Mouse (Mus musculus): ENCODE measurements around the gene Tspyl4.
"Not testable (repeated sequence)": the region's sequence is repeated elsewhere in the genome, so short reads cannot be mapped to it uniquely, and the experiment has no call there.

Gene Tspyl4

GRCm38 (mm10) chr10:34297299-34297979, at the start of gene Tspyl4:
Gene Tspyl4 (plus strand): TSS chr10:34297442.
- DNase-seq, result peak; percentile 95

DNA sequence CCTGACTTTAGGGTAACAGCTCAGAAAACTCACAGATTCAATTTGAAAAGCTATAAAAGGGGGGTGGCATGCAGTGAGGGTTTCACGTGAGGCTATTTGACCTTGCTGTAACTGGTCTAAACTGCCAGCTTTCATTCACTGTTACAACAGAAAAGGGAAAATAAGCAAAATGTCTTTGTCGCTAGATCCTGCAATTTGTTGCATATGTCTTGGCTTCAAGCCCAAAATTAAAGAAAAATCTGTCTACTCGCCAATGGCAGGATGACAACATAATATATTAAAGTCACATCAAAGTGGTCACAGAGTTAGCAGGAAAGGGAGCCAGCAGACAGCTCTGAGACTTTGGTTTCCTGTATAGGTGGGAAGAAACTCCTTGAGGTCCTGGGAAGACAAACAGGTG, 49.5 kb upstream of the Tspyl4 start:
- DNase-seq, result no peak

DNA sequence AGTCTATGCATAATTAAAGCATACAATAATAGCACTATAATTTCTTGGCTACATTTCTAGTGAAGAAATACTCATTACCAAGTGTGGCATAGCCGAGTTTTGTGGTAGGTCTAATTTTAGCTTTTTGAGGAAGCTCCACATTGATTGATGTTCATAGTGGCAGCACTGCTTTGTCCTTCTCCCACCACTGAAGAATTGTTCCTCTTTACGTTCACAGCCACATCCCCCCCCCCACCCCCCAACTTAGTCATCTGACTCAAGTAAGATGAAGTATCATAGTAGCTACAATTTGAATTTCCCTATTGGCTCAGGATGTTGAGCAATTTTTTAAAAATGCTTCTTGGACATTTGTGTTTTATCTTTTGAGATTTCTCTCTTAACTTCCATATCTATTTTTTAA, 47.6 kb upstream of the Tspyl4 start:
- DNase-seq, result no peak

DNA sequence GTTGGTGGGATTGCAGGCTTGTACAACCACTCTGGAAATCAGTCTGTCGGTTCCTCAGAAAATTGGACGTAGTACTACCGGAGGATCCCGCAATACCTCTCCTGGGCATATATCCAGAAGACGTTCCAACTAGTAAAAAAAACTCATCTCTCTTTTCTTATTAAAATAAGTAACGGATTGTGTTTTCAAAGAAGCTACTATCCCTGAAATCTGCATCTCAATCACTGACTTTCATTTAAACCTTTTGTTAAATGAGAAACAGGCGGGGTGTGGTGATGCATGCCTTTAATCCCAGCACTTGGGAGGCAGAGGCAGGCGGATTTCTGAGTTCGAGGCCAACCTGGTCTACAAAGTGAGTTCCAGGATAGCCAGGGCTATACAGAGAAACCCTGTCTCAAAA, 44.4 kb upstream of the Tspyl4 start:
- DNase-seq, result not testable (repeated sequence)

GRCm38 (mm10) chr10:34265106-34265505, 32.1 kb upstream of the Tspyl4 start:
- no peak for DNase-seq

DNA sequence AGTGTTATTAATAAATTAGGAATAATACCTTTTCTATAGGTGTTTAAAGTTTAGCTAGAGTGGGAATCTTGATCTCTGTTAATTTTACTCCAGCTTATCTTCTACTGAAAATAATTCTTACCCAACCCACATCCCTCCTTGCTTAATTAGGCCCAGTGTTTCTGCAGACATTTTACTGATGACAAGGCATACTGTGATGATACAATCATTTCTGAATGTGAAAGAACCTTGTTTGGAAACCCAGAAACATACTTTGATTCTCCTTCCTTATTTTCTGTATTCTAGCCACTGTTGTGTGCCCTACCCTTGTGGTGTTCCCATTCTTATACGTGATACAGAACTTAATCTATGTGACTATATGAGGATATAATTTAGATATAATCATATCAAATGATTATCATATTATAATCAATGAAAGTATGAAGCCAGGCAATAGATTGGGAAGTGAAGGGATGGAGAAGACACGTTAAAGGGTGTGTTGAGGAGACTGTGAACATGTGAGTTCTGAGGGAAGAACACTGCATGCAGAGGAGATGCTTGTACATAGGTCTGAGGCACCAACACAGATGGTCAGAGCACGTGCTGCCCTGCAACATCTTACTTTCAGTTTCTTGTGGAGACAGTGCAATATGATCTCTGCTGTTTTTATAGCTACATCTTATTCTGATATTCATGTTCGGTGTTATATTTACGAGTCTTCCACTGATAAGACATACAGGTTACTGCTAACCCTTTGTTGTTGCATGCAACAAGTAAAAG, 29.8 kb upstream of the Tspyl4 start:
- DNase-seq, result no peak

DNA sequence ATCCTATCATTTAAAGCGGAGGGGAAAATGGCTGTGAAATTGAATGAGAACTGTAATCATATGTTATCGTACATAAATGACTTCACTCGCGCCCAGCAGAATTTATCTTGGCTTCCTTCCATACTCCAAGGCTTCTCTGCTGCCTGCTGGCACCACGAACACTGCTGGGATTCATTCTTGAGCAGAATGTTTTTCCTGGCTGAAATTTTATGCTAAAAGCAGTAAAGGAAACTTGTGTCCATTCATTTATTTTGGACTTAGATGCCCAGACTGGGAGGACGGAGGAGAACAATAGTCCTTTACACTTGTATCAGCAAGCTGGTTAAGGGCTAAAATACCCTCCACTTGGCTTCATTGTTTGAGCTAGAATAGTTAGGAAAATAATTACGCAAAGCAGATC, 25.6 kb upstream of the Tspyl4 start:
- DNase-seq, result no peak

DNA sequence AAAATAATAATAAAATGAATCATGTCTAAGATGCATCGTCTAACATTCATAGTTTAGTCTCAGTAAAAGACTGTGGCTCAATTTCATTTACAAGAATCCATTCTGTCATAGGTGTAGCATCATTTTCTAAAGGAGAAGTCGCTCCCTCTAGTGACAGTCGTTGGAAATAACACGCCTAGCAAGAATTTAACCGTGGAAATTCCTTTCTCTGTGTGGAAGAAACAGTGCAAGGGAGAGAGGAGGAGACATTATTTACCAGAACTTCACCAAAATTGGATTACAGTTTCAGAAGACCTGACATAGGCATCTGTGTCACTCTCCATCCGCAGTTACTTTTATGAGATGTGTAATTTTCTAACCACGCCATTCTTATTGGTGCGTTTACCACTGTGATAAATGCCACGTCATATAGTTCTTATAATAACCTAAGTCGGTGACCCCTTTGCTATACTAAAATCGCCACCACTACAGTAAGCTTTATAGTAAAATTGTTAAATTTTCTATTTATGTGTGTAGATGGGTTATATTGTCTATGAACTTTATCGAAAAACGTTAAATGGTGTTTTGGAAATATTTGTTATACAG, 16.6 kb upstream of the Tspyl4 start:
- DNase-seq, result peak; percentile 42

DNA sequence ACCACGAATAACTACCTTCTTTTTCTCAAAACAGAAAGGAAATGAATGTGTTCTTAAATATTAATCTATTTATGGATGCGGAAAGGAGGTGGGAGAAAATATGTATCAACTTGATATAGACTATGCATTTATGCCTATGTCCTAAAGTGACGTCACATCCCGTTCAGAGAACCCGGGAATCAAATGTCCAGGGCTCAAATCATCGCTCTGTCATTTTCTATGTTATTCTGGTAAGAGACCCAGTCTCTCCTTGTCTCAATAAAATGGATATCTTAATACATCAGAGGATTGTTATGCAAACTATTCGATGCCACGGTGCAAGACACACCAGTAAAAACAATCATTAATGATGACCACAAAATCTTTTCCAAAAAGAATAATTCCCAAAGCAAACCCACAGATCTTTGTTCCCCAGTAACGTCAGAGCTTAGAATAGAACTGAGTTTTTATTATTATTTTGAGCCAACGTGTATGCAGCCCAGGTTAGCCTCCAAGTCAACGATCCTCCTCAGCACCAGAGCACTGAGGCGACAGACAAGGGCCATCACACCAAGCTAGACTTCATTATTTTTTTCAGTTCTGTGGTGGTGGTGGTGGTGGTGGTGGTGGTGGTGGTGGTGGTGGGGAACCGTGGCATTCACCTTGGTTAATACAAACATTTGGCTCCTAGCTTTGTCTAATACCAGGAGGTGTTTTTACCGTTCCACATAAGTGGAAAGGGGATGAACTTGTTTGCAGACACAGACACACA, 15.9 kb upstream of the Tspyl4 start:
- peak; percentile 23 for DNase-seq

DNA sequence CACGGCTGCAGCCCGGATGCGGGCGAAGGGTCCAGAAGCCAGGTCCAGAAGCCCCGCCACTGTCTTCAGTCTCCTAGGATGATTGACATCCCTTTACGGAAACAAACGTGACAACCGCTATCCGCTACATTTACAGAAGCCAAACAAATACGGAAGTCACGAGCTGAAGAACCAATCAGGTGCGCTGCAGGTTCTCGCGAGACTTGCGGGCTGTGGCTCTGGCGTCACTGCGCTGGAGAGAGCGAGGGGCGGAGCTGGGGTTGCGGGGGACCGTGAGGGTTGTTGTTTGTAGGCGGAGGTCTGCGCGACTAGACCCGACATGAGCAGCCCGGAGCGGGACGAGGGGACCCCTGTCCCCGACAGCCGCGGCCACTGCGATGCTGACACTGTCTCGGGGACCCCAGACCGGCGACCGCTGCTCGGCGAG, 15.3 kb upstream of the Tspyl4 start, which contains the start of gene Tspyl1:
Gene Tspyl1 (plus strand): TSS at position 229 of the 427 bp plus-strand sequence.
- peak; percentile 96 for DNase-seq

DNA sequence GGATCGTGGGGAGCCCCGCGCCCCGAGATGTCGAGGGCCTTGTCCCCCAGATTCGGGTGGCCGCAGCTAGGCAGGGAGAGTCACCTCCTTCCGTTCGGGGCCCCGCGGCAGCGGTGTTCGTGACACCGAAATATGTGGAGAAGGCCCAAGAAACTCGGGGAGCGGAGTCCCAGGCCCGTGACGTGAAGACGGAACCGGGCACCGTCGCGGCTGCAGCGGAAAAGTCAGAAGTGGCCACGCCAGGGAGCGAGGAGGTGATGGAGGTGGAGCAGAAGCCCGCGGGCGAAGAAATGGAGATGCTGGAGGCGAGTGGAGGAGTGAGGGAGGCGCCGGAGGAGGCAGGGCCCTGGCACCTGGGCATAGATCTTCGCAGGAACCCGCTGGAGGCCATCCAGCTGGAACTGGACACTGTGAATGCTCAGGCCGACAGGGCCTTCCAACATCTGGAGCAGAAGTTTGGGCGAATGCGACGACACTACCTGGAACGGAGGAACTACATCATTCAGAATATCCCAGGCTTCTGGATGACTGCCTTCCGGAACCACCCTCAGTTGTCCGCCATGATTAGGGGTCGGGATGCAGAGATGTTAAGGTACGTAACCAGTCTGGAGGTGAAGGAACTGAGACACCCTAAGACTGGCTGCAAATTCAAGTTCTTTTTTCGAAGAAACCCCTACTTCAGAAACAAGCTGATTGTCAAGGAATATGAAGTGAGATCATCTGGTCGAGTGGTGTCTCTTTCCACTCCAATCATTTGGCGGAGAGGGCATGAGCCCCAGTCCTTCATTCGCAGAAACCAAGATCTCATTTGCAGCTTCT, 14.6 kb upstream of the Tspyl4 start:
- DNase-seq, result peak; percentile 75

DNA sequence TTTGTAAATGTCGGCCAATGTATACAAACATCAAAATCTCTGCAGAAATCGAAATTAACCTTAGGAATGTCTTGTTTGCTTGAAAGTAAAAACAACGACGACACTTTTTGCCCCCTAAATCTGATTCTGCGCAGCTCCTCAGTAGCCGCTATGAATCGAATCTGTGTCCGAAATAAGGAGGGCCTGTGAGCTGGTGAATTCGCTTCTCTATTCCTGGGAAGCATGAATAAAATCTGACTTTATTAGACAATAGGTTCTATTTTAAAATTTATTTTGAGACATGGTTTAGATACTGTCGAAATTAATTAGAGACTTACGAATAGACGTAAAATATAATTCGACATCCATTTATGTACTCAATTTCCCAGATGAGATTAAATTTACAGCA, 337 bp upstream of the Tspyl4 start:
- DNase-seq, result no peak

DNA sequence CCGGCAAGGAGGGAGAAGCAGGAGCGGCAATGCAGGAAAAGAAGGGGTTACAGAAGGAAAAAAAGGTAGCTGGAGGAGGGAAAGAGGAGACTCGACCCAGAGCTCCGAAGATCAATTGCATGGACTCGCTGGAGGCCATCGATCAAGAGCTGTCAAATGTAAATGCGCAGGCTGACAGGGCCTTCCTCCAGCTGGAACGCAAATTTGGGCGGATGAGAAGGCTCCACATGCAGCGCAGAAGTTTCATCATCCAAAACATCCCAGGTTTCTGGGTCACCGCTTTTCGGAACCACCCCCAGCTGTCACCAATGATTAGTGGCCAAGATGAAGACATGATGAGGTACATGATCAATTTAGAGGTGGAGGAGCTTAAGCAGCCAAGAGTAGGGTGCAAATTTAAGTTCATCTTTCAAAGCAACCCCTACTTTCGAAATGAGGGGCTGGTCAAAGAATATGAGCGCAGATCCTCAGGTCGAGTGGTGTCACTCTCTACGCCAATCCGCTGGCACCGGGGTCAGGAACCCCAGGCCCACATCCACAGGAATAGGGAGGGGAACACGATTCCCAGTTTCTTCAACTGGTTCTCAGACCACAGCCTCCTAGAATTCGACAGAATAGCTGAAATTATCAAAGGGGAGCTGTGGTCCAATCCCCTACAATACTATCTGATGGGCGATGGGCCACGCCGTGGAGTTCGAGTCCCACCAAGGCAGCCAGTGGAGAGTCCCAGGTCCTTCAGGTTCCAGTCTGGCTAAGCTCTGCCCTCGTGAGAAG, 925 bp downstream of the Tspyl4 start:
- DNase-seq, result peak; percentile 58

DNA sequence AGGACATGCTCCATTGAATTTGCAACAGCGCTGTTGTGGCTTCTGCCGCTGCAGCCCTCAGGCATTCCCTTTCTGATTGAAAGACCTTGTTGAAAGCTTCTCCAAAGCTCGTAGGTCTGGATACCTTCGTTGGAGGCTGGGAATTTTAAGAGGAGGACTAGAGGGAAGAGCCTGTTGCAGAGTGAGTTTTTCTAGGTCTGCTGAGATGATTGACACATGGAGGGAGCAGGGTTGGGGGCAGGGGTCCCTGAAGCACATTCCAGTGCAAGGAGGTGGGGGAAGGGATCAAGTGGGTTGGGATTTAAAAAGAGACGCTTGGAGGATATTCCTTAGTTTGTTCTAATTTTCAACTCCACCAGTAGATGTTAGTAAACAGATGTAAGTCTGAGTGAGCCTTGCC, 3.1 kb downstream of the Tspyl4 start:
- no peak for DNase-seq

DNA sequence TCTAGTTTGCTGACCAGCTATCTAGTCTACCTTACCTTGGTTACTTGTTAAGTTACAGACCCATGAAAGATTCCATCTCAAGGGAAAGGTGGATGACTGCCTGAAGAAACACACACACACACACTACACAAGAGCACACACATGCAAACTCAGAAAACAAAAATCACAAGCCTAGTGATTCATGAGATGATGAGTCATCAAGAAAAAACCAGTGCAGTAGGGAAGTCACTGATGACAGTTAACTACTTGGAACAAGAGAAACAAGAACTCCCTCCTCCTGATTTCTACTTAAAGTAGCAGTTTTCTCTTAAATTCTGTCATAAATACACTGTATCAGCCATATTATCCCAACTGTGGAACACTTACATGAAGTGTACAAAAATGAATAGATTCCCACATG, 9.8 kb downstream of the Tspyl4 start:
- no peak for DNase-seq

DNA sequence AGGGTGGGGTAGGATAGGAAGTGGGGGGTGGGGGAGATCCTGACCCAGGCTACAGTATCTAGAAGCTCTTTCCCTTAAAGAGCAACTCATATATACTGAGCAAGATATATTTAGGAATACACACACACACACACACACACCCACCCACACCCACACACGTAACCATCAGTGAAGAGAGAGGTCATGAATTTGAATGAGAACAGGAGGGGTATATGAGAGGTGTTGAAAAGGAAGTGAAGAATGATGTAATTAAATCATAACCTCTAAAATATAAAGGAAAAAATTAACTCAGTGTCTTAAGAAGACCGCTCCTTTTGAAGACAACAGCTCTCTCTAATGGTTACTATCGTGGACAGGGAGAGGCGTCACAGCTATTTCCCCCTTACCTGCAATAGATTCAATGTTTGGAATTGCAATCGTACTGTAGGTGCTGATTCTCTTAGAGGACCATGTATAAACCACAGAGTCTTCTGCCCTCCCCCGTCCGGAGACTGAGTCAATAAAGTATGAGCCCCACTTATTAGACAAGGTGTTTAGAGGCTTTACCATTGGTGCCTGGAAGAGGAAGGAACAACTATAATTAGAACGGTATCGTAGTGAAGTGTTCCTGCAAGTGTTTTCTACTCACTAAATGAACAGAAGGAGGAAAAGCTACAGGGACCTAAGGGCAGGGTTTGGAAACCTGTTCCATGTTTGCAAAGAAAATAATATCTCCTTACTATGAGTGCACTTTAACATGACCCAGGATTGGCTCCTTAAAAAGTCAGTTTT, 12.9 kb downstream of the Tspyl4 start:
- no peak for DNase-seq

DNA sequence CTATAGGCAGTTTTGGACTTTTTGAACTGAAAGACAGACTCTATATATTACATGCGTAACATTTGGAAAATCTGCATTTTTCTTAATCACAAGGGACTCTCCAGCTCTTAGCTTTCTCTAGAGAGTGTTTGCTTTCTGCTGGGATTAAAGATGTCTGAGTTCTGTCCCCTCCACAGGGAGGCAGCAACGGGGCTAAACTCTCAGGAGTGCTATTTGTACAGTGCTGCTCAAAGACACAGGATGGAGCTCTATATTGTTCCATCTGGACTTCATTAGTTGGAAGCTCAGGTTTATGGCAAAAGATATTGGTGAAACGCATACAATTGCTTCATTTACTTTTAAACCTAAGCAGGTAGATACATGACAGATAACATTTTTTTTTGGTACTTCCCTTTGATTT, 15.3 kb downstream of the Tspyl4 start:
- DNase-seq, result no peak

- DNase-seq, result peak; percentile 91
Measured at GRCm38 (mm10) chr10:34316571-34317216, 19.5 kb downstream of the Tspyl4 start.

- DNase-seq, result no peak
Measured at GRCm38 (mm10) chr10:34317217-34317606, 20.0 kb downstream of the Tspyl4 start.

GRCm38 (mm10) chr10:34320809-34321208, 23.6 kb downstream of the Tspyl4 start:
- DNase-seq, result no peak

Measured in cerebellum, adult 11-12 months (tissue).